Mouse (Mus musculus): ENCODE results near the gene C130050O18Rik.

The C130050O18Rik gene

DNA sequence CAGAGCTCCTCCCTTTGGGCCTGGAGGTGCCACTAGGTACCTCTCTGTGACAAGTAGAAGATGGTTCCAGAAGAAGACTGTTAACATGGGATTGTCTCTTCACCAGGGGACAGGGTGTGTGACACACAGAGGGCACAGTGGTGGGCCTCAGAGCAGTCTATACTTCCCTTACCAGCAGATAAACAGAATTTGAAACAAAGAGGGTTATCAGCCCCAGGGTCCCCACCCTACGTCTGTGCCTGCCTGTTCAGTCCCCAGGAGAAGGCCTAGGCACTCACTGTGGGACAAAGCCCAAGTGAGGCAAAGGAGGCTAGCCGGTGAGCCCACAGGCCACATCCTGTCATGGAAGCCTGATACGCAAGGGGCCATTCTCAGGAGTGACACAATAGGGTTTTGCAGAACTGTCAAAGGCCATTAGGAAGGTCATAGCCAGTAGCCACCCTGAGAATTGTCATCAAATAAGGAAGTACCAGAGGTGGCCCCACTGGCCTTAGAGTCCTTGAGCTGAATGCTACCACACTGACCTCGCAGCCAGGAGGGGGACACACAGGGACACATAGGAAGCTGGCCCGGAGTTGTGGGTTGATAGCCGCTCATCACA is at the start of gene C130050O18Rik:
C130050O18Rik (plus strand) TSS at position 480 of the 601 bp plus-strand sequence.
- no peak for DNase-seq

DNA sequence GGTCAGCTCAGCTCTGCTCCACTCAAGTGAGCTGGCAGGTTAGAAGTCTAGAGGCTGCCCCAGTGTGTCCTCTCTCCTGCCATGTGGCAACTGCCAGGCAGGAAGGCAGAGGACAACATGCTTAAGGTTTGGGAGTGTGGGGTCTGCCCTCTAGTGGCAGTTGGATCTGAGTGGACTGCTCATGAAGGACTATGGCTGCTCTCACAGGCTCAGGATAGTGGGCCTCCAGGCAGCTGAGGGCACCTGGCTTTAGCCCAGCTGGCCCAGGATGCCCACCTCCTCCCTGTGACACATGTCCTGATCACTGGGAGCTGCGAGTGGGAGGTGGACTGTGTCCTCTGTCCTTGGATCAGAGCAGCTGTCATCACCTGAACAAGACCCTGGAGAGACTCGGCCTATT is 46.4 kb upstream of the C130050O18Rik start:
- DNase-seq = peak; percentile 53 to 59

GRCm38 (mm10) chr5:139359244-139359643 is 45.8 kb upstream of the C130050O18Rik start:
- DNase-seq = no peak

DNA sequence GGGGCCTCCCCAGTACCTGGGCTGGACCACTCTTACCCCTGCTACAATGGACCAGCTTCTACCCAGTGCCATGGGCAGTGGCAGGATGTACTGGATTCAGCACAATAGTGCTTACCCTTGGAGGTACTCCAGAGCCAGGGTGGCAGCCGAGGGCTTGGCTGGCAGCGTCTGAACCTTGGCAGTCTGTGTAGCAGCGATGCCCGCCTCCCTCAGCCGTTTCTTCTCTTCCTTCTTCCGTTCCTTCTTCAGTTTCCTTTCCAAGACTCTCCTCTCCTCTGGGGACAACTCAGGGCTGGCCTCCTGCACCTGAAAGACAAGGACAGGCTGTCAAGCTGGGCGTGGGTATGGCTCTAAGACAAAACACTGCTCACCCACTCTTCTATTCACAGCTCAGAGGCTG is 41.2 kb upstream of the C130050O18Rik start:
- peak in 1 of 2 experiments; percentile 37 for DNase-seq

DNA sequence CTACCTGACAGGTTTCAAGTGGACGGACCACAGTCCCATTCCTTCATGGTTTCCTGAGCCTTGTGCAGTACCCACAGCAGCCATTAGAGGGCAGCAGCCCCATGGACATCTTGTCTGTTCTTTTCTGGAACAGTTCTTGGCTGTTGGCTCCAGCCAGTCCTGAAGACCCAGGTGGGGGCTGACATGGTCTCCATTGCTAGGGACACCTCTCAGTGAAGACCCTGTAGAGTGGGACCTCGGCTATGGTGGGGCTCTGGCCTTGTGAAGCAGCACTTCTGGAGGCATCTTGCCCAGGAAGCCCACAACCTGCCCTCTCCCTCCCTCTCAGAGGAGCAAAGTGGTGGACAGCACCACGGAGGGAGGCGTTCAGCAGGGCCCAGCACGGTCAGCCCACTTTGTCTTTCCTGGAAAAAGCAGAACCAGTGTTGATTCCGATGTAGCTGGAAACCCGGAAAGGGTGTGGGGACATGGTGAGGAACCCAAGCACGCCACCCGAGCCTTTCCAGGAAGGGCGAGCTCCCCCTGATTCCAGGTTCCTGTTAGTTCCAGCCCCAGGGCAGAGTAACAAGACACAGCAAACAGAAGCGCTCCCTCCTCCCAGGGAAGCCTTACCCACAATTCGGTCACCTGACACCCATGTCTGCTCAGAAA is 40.7 kb upstream of the C130050O18Rik start:
- peak; percentile 93 to 97 for DNase-seq

DNA sequence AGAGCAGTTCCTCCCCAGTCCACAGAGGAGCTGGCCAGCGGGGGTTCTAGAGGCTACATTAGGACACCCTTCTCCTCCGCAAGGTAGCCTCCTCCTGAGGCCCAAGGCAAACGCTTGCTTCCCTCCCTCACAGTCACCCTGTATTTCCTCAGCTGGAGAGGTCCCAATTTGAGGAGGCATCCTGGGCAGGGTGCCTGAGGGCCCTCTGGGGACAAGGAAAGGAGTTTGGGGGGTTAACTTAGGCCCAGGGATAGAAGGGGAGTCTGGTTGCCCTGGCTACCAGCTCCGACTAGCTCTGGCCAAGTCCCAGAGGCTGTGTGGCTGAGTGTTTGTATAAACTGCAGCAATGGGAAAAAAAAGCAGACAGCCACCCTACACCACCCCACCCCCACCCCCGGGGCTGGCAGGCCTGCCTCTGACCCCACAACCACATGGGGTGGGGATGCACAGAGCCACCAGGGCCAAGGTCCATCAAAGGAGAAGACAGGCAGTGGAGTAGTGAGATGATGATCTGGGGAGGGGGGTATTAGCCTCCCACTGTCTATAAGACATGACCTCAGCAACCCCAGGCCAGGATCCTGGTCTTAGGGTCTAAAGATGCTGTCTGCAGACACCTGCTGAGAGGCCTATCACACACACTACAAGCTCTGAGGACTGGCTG is 40.0 kb upstream of the C130050O18Rik start:
- DNase-seq = no peak

DNA sequence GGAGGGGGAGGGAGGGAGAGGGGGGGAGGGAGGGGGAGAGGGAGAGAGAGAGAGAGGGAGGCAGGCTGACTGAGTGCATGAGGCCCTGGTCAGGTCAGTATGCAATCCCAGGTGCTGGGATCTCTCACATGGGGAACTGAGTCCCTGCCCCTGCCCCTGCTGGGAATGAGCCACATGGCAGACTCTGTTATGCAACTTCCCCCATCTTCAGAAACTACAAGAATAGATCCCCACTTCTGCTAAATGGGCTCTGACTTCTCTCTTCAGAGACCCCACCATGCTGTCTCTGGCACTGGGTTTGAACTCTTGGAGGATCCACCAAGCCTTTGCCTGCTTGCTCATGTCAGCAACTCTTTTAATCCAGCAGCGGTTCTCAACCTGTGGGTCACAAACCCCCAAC is 39.3 kb upstream of the C130050O18Rik start:
- no peak for DNase-seq

- no peak for DNase-seq
Measured at GRCm38 (mm10) chr5:139366484-139366883, 38.6 kb upstream of the C130050O18Rik start.

DNA sequence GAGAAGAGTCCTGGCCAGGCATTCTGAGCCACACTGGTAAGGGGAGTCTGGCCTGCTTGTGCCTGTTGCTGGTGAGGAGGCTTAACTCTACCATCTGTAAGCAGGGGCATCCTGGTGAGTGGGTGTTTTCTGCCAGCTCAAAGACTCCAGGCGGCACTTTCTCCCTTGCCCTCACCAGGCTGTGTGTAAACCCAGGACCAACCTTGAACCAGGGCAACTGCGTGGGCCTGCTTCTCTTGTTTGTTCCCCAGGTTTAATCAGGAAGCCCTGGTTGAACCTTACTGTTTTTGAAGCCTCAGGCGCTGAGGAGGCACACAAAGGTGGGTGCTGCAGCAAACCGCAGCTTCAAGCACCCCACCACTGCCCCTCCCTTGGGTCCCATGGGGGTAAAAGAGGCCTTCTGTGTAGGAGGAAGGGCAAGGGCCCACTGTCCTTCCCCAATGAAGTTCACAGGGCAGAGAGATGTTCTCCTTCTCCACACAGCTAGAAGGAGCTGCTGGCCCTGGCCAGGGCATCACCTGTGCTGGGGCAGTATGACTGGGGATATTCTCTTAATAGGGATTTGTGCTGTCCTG is 37.1 kb upstream of the C130050O18Rik start:
- DNase-seq = no peak

DNA sequence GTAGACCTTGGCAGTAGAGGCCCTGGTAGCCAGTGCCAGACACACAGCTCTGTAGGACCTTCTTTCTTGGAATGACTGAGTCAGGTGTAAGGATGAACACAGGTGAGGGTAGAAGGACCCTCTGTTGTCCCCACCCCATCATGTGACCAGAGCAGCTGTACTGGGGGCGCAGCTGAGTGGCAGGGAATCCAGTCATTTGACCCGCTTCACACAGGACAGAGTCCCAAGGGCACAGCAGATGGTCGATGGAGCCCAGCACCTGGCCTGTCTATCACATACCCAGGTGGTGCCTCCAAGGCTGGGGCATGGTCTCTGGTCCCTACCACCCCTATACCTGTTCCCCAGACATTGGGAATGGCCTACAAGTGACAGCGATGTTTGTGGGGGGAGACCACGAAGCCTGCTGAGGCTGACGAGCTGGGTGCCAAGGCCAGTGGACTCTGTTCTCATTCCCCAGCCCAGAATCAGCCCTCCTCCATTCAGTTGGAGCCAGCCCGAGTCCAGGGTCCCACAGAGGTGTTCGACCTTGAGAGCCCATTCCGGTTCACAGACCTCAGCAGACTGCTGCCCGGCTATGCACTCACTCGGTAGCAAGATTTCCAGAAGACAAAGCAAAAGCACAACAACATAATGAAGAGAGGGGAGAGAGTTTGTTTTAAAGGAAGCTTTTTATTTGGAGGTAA is 36.3 kb upstream of the C130050O18Rik start:
- no peak for DNase-seq

GRCm38 (mm10) chr5:139370336-139370735 is 34.7 kb upstream of the C130050O18Rik start:
- no peak for DNase-seq

GRCm38 (mm10) chr5:139371118-139371517 is 34.0 kb upstream of the C130050O18Rik start:
- no peak for DNase-seq

GRCm38 (mm10) chr5:139371631-139372401 is 33.3 kb upstream of the C130050O18Rik start:
- peak; percentile 78 to 84 for DNase-seq

- DNase-seq = no peak
Measured at GRCm38 (mm10) chr5:139373126-139373525, 32.0 kb upstream of the C130050O18Rik start.

GRCm38 (mm10) chr5:139373889-139374444 is 31.1 kb upstream of the C130050O18Rik start:
- DNase-seq = no peak

- DNase-seq = no peak
Measured at GRCm38 (mm10) chr5:139374841-139375240, 30.2 kb upstream of the C130050O18Rik start.

- DNase-seq = no peak
Measured at GRCm38 (mm10) chr5:139377468-139378270, 27.4 kb upstream of the C130050O18Rik start, which contains the start of gene Gpr146. Gene Gpr146, plus strand, starts transcription at chr5:139377697.

GRCm38 (mm10) chr5:139378271-139378556 is 26.9 kb upstream of the C130050O18Rik start:
- DNase-seq = no peak

DNA sequence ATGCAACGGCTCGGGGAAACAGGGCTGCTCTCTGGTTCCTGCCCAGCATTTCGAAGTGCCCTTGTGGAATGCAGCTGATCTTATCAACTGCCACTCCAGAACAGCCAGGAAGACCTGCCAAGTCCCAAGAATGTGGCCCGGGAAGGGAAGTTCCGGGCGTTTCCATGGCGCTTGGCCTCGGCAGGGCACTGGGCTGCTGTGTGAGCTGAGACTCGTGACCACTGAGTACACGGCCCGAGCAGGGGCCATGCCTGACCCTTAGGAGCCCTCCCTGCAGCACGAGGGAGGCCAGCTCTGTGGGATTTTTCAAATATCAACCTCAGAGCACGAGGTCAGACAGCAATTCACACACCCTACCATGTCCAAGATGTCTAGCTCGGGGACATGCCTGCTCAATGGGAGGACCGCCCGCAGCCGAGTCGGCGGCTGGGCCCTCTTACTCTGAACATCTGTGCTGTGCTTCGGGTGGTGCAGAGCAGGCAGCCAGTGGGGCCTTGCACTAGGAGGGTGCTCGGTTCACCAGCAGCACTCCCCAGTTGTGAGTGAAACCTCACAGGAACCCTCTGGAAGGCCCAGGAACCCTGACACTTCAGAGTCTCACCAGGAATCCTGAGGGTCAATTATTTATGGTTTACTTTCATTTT is 26.0 kb upstream of the C130050O18Rik start:
- no peak for DNase-seq

GRCm38 (mm10) chr5:139379771-139380384 is 25.2 kb upstream of the C130050O18Rik start:
- no peak for DNase-seq

Data from cerebellum, postnatal 36 days (tissue).